Mouse (Mus musculus): ENCODE results near the gene Mrpl24. TPM values are rescaled to one million over a fixed set of nuclear protein-coding genes. Genes with fewer than 3 reads are reported as not detected.

Gene Mrpl24
- polyA plus RNA-seq, 1 experiment from 2014 or later = 71.3 TPM

GRCm38 (mm10) chr3:87916990-87917389 lies 2.3 kb upstream of the Mrpl24 start:
- Histone ChIP-seq H3K36me3 (peaks cover 54% of the 10 kb centered on the region), H3K4me1 (peaks cover 9% of the 10 kb centered on the region), H3K9me3 (no peaks in the 10 kb centered on the region), H3K27ac (no peak overlapping the region), H3K27me3 (ENCODE audit: insufficient read depth, poor library complexity, severe bottlenecking) (no peaks in the 10 kb centered on the region), H3K4me3 (no peak overlapping the region)
- WGBS = 97% methylated on average over 1 of the region's 1 CpGs
- DNase-seq (ENCODE audit: low spot score) = no peak

DNA sequence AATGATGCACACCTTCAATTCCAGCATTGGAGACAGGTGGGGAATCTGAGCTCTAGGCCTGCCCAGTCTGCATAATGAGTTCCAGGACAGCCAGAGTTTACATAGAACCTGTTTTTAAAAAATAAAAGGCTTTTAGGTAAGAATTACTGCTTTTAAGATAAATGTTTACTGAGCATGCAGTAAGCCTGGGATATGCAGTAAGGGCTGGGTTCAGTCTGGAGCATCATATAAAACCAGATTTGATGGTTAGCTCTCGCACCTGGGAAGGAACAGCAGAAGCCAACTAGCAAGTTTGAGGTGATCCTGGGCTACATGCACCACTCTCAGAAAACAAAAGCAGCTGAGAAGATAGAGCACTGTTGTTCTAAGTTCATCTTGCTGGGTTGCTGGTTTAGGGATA lies 755 bp upstream of the Mrpl24 start:
- H3K36me3 ChIP-seq = peaks cover 62% of the 10 kb centered on the region
- no peak for DNase-seq (ENCODE audit: low spot score)

GRCm38 (mm10) chr3:87920270-87920943 lies 1.1 kb downstream of the Mrpl24 start:
- no peak for DNase-seq (ENCODE audit: low spot score)
- peak overlapping the region; percentile 77 for H3K4me3 ChIP-seq

More for the DNA sequence above, 755 bp upstream of the Mrpl24 start:
- Histone ChIP-seq H3K4me3 (0 out of 2 replicates have a peak overlapping the region, but pooled peaks have one; percentile 77), H3K9me3 (no peaks in the 10 kb centered on the region), H3K27me3 (ENCODE audit: insufficient read depth, poor library complexity, severe bottlenecking) (no peaks in the 10 kb centered on the region), H3K4me1 (peaks cover 9% of the 10 kb centered on the region; the same call in 1 of the 2 replicates), H3K27ac (peak overlapping the region; percentile 67; the same call in 1 of the 2 replicates)
- WGBS = 84% methylated on average over 1 of the region's 1 CpGs

DNA sequence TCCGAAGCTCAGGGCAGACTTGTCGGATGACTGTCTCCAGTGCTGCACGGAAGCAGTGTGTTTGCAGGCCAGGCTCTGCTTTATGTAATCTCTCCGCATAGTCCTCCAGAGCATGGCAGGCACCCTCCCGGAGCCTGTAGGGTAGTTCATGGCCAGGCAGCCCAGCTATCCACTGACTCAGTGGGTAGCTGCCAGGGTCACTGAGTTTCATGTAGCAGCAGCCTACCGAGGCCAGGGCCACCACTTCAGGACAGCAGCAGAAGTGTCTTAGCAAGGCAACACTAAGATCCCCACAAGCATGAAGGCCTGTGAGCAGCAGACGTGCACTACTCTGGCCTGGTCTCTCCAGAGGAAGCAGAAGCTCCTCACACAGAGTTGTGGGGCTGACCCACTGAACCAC lies 5.7 kb downstream of the Mrpl24 start:
- Histone ChIP-seq H3K4me3 (no peak overlapping the region), H3K4me1 (peaks cover 14% of the 10 kb centered on the region), H3K36me3 (peaks cover 64% of the 10 kb centered on the region), H3K9me3 (no peaks in the 10 kb centered on the region), H3K27me3 (ENCODE audit: insufficient read depth, poor library complexity, severe bottlenecking) (no peaks in the 10 kb centered on the region), H3K27ac (no peak overlapping the region)
- 87% methylated on average over 7 of the region's 7 CpGs for WGBS
- no peak for DNase-seq (ENCODE audit: low spot score)

More at GRCm38 (mm10) chr3:87920270-87920943, 1.1 kb downstream of the Mrpl24 start:
- WGBS = 59% methylated on average over 9 of the region's 9 CpGs
- H3K36me3 ChIP-seq = peaks cover 62% of the 10 kb centered on the region
- H3K27me3 ChIP-seq (ENCODE audit: insufficient read depth, poor library complexity, severe bottlenecking) = no peaks in the 10 kb centered on the region
- H3K27ac ChIP-seq = peak overlapping the region; percentile 89; the same call in 1 of the 2 replicates
- peaks cover 9% of the 10 kb centered on the region; the same call in 1 of the 2 replicates for H3K4me1 ChIP-seq
- H3K9me3 ChIP-seq = no peaks in the 10 kb centered on the region

- WGBS = 94% methylated on average over 5 of the region's 5 CpGs
- peaks cover 19% of the 10 kb centered on the region for H3K4me1 ChIP-seq
- no peak for DNase-seq (ENCODE audit: low spot score)
- no peak overlapping the region for H3K27ac ChIP-seq
- H3K4me3 ChIP-seq = no peak overlapping the region
- no peaks in the 10 kb centered on the region for H3K9me3 ChIP-seq
- H3K36me3 ChIP-seq = peaks cover 70% of the 10 kb centered on the region
- H3K27me3 ChIP-seq (ENCODE audit: insufficient read depth, poor library complexity, severe bottlenecking) = no peaks in the 10 kb centered on the region
These were observed 8.1 kb downstream of the Mrpl24 start for GRCm38 (mm10) chr3:87927452-87927851.

DNA sequence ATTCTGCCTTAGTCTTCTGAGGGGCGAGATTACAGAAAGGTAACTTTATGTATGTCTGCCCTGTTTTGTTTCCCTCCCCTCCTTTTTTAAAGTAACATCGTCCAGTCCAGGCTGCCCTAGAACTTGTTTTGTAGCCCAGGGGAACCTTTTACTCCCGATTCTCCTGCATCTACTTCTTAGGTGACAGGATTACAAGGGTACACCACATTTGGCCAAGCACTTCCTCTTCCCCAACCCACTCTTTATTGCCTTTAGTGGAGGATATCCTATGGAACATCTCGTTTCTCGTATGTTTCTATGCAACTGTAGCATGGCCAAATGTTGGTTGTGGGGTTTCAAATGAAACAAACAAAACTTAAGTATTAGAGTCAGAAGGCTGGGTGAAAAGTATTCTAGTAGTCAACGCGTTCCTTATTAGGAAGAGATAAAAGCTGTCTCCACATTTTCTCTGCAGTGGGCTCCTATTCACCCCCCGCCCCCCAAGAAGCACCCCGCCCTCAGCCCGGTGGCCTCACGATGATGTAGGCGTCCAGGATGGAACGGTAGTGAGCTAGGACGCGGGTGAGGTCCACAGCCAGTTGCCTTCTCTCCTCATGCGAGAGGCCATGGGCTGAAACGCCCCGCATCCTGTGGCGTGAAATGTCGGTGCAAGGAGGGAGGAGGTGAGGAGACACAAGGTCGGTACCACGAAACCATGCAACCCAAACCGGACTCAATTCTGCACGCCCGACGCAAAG lies 10.2 kb downstream of the Mrpl24 start:
- Histone ChIP-seq H3K4me3 (peak overlapping the region; percentile 89), H3K36me3 (peaks cover 67% of the 10 kb centered on the region), H3K27ac (peak overlapping the region; percentile 98), H3K9me3 (no peaks in the 10 kb centered on the region), H3K27me3 (ENCODE audit: insufficient read depth, poor library complexity, severe bottlenecking) (no peaks in the 10 kb centered on the region), H3K4me1 (peaks cover 19% of the 10 kb centered on the region)
- 6% methylated on average over 26 of the region's 26 CpGs for WGBS
- no peak for DNase-seq (ENCODE audit: low spot score)

DNA sequence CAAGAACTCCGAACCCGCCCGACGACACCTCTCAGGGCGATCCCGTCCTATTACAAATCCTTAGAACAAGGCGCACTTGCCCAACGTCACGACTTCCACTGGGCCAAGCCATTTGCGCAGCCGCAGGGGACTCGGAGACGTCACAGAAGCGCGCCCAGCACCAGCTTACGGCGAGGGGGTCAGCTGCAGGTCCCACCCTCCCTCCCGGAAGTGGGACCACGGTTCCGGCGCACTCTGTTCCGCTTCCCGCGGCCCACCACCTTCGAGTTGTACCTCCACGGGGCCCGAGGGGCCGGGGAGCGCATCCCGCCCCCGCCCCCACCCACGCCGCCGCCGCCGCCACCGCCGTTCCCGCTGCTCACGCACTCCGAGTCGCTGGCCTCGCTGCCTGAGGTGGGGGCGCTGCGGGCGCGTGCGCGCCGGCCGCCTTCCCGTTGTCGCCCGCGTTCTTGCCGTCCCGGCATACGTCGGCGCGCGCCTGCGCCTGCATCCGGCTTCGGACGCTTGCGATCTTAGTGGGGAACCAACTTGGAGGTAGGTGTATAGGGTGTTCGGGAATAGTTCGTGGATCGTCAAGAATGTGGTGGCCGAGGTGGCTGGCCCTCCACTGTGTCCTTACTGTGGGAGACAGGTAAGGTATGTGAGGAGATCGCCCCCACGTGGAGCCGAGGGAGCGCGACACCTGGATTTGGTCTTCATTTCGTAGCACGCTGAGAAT lies 10.9 kb downstream of the Mrpl24 start, which contains the start of the genes Isg20l2 and Rrnad1:
TSS of gene Isg20l2 (plus strand) at position 237 of the 718 bp plus-strand sequence.
TSS of gene Rrnad1 (minus strand) at position 640 of the 718 bp plus-strand sequence.
- peak within 1 kb of the TSS; percentile 89 for H3K4me3 ChIP-seq
- no peaks in the 10 kb centered on the region for H3K27me3 ChIP-seq (ENCODE audit: insufficient read depth, poor library complexity, severe bottlenecking)
- peak; percentile 99 for DNase-seq (ENCODE audit: low spot score)
- peaks cover 66% of the 10 kb centered on the region for H3K36me3 ChIP-seq
- H3K4me1 ChIP-seq = peaks cover 19% of the 10 kb centered on the region
- no peaks in the 10 kb centered on the region for H3K9me3 ChIP-seq
- H3K27ac ChIP-seq = peak within 1 kb of the TSS; percentile 98
- WGBS = under 1% methylated on average over 74 of the region's 78 CpGs

- Histone ChIP-seq H3K36me3 (peaks cover 70% of the 10 kb centered on the region), H3K4me1 (peaks cover 24% of the 10 kb centered on the region), H3K27ac (no peak overlapping the region), H3K9me3 (no peaks in the 10 kb centered on the region), H3K4me3 (no peak overlapping the region), H3K27me3 (ENCODE audit: insufficient read depth, poor library complexity, severe bottlenecking) (no peaks in the 10 kb centered on the region)
- DNase-seq (ENCODE audit: low spot score) = no peak
- 87% methylated on average over 5 of the region's 5 CpGs for WGBS
These were observed 14.7 kb downstream of the Mrpl24 start for GRCm38 (mm10) chr3:87934026-87934425.

GRCm38 (mm10) chr3:87934501-87934900 lies 15.2 kb downstream of the Mrpl24 start:
- no peak overlapping the region for H3K4me3 ChIP-seq
- 77% methylated on average over 4 of the region's 4 CpGs for WGBS
- DNase-seq (ENCODE audit: low spot score) = no peak

GRCm38 (mm10) chr3:87935201-87935600 lies 15.9 kb downstream of the Mrpl24 start:
- no peak overlapping the region for H3K4me3 ChIP-seq
- peaks cover 82% of the 10 kb centered on the region for H3K36me3 ChIP-seq
- H3K27ac ChIP-seq = no peak overlapping the region
- H3K27me3 ChIP-seq (ENCODE audit: insufficient read depth, poor library complexity, severe bottlenecking) = no peaks in the 10 kb centered on the region
- DNase-seq (ENCODE audit: low spot score) = no peak
- WGBS = 81% methylated on average over 4 of the region's 4 CpGs
- H3K9me3 ChIP-seq = no peaks in the 10 kb centered on the region
- peaks cover 20% of the 10 kb centered on the region for H3K4me1 ChIP-seq

More at GRCm38 (mm10) chr3:87934501-87934900, 15.2 kb downstream of the Mrpl24 start:
- Histone ChIP-seq H3K27ac (no peak overlapping the region), H3K36me3 (peaks cover 75% of the 10 kb centered on the region), H3K27me3 (ENCODE audit: insufficient read depth, poor library complexity, severe bottlenecking) (no peaks in the 10 kb centered on the region), H3K9me3 (no peaks in the 10 kb centered on the region), H3K4me1 (peaks cover 20% of the 10 kb centered on the region)

- Histone ChIP-seq H3K36me3 (peaks cover 88% of the 10 kb centered on the region), H3K9me3 (no peaks in the 10 kb centered on the region), H3K4me3 (no peak overlapping the region), H3K27ac (no peak overlapping the region), H3K4me1 (peaks cover 20% of the 10 kb centered on the region), H3K27me3 (ENCODE audit: insufficient read depth, poor library complexity, severe bottlenecking) (no peaks in the 10 kb centered on the region)
- DNase-seq (ENCODE audit: low spot score) = peak; percentile 87
- 93% methylated on average over 2 of the region's 2 CpGs for WGBS
These were observed 16.5 kb downstream of the Mrpl24 start for GRCm38 (mm10) chr3:87935776-87936175.

DNA sequence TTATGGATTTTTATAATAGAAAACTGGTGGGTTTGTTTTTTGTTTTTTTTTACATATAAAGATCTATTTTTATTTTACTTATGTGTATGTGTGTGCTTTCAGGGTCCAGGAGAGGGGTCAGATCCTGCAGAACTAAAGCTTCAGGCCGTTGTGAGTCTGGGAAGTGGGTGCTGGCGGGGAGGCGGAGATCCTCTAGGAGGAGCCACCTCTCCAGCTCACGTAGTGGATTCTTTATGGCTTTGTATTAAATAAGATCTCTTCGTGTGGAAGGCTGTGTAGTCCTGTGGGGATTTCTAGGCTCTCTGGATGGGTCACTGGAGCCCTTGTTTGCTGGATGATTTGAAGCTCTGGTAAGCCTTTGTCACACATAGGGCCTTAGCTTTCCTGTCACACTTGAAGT lies 21.3 kb downstream of the Mrpl24 start:
- no peak for DNase-seq (ENCODE audit: low spot score)
- Histone ChIP-seq H3K27ac (no peak overlapping the region), H3K4me3 (no peak overlapping the region), H3K4me1 (peaks cover 20% of the 10 kb centered on the region), H3K9me3 (no peaks in the 10 kb centered on the region), H3K36me3 (peaks cover 66% of the 10 kb centered on the region), H3K27me3 (ENCODE audit: insufficient read depth, poor library complexity, severe bottlenecking) (peaks cover 8% of the 10 kb centered on the region)
- 76% methylated on average over 5 of the region's 5 CpGs for WGBS
